ENCODE assay signal across 8 mouse cellular contexts in the genomic region with DNA sequence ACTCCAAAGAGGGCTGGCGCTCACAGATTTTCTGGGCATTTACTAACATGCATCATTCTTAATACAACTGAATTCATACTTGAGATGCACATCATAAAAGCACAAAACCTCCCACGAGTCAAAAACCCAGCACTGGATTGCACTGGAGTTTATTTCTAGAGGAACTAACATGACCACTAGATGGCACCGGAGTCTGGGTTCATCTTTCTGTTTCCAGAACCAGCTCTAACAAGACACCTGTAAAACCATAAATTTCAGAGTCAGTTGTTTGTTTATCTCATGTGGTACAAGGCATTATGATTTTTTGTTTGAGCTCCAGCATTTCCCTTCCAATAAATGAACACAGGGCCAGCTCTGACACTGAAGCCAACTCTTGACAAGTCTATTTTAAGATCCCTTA.
DNase-seq lines count a peak whose midpoint lies in the region; ATAC-seq and TF ChIP-seq lines count a peak whose summit lies in the region.

No protein-coding gene starts in this region.

- no peaks in the 10 kb centered on the region for H3K9me3 ChIP-seq in forebrain, embryonic 13.5 days (replicated peaks)
- no peaks in the 10 kb centered on the region for H3K9me3 ChIP-seq in forebrain, embryonic 12.5 days

- ATAC-seq in forebrain, embryonic 13.5 days = peak; percentile 55; the same call in 1 of the 2 replicates
- ATAC-seq in forebrain, embryonic 12.5 days (ENCODE audit: low FRiP score) = no peak

- H3K4me3 ChIP-seq in forebrain, embryonic 13.5 days = no peak overlapping the region
- H3K4me3 ChIP-seq in forebrain, embryonic 12.5 days (replicated peaks) = no peak overlapping the region
- no peak overlapping the region for H3K4me3 ChIP-seq in thymus, adult 2 months (ENCODE audit: control insufficient read depth, insufficient read depth, low read length)
- no peak overlapping the region for H3K4me3 ChIP-seq in cortical plate, adult 2 months (ENCODE audit: insufficient read depth, low read length)

- peak; percentile 4 for DNase-seq in thymus, adult 2 months
- DNase-seq in thymus, adult 18-20 months = no peak
- DNase-seq in induced T-regulatory cell, adult 2 months (ENCODE audit: low read depth) = peak; percentile 57
- peak; percentile 43 for DNase-seq in left cerebral cortex, postnatal 4 days
- DNase-seq in right cerebral cortex, postnatal 4 days = peak; percentile 51

- 30% methylated on average over 3 of the region's 3 CpGs for WGBS in forebrain, embryonic 13.5 days
- 24% methylated on average over 3 of the region's 3 CpGs for WGBS in forebrain, embryonic 12.5 days
- 37% methylated on average over 3 of the region's 3 CpGs for WGBS in thymus, adult 2 months

- H3K27ac ChIP-seq in forebrain, embryonic 13.5 days = no peak overlapping the region
- no peak overlapping the region for H3K27ac ChIP-seq in forebrain, embryonic 12.5 days
- no peak overlapping the region for H3K27ac ChIP-seq in thymus, adult 2 months (ENCODE audit: control insufficient read depth, insufficient read depth, low read length)
- no peak overlapping the region for H3K27ac ChIP-seq in cortical plate, adult 2 months (ENCODE audit: insufficient read depth, low read length)

- no peaks in the 10 kb centered on the region for H3K4me1 ChIP-seq in forebrain, embryonic 13.5 days
- H3K4me1 ChIP-seq in forebrain, embryonic 12.5 days = no peaks in the 10 kb centered on the region
- no peaks in the 10 kb centered on the region for H3K4me1 ChIP-seq in thymus, adult 2 months (replicated peaks; ENCODE audit: control insufficient read depth, insufficient read depth, low read length)
- no peaks in the 10 kb centered on the region for H3K4me1 ChIP-seq in cortical plate, adult 2 months (ENCODE audit: control insufficient read depth, insufficient read depth, low read length)

- TF ChIP-seq POLR2A in thymus, adult 2 months (IDR thresholded peaks at IDR 0.05; ENCODE audit: control insufficient read depth, extremely low read depth, insufficient read depth, low read length, poor library complexity) = no peak
- no peak for TF ChIP-seq POLR2A in cortical plate, adult 2 months (IDR thresholded peaks at IDR 0.05; ENCODE audit: extremely low read depth, insufficient read depth, low read length)

- intact Hi-C loops in left cerebral cortex, postnatal 4 days (cut with DNase I) = loop anchor here (5.0 to 10.0 kb wide), 2 partner anchors 282 to 420 kb away; no protein-coding TSS in a partner anchor

- H3K36me3 ChIP-seq in forebrain, embryonic 13.5 days (ENCODE audit: poor library complexity, severe bottlenecking) = no peaks in the 10 kb centered on the region
- H3K36me3 ChIP-seq in forebrain, embryonic 12.5 days (replicated peaks) = no peaks in the 10 kb centered on the region
- no peaks in the 10 kb centered on the region for H3K36me3 ChIP-seq in thymus, adult 2 months (ENCODE audit: control insufficient read depth, insufficient read depth, low read length)

- H3K9ac ChIP-seq in forebrain, embryonic 13.5 days = no peak overlapping the region
- no peak overlapping the region for H3K9ac ChIP-seq in forebrain, embryonic 12.5 days

- no peaks in the 10 kb centered on the region for H3K27me3 ChIP-seq in forebrain, embryonic 13.5 days
- H3K27me3 ChIP-seq in forebrain, embryonic 12.5 days = no peaks in the 10 kb centered on the region
- H3K27me3 ChIP-seq in thymus, adult 2 months (ENCODE audit: control insufficient read depth, insufficient read depth, low read length) = no peaks in the 10 kb centered on the region

- H3K4me2 ChIP-seq in forebrain, embryonic 13.5 days = no peak overlapping the region
- H3K4me2 ChIP-seq in forebrain, embryonic 12.5 days = no peak overlapping the region

- TF ChIP-seq CTCF in thymus, adult 2 months (IDR thresholded peaks at IDR 0.05; ENCODE audit: borderline replicate concordance, control insufficient read depth, extremely low read depth, insufficient read depth, low read length, poor library complexity) = no peak
- peak; percentile 51; the same call in 1 of the 2 replicates for TF ChIP-seq CTCF in cortical plate, adult 2 months (IDR thresholded peaks at IDR 0.05; ENCODE audit: extremely low read depth, insufficient read depth, low read length)

Comparison
In these comparisons a context has a peak if more than half of its experiments do, and no peak if none do; other contexts are left out.
1. DNase-seq: peak in thymus, adult 2 months (single experiment), induced T-regulatory cell, adult 2 months (single experiment), left cerebral cortex, postnatal 4 days (single experiment) and right cerebral cortex, postnatal 4 days (single experiment); none in thymus, adult 18-20 months (0 of 2).